Mouse (Mus musculus) lung, adult 2 months (tissue): ENCODE measurements around the gene Gm3238.
"Not testable (repeated sequence)": the region's sequence is repeated elsewhere in the genome, so short reads cannot be mapped to it uniquely, and the experiment has no call there.

Experiments
- CTCF ChIP-seq: fragments of 200-500 bp; IDR thresholded peaks from 2 replicates; pipeline ENCODE4 v1.5.1; 2011; ENCODE audit warnings: mild to moderate bottlenecking, low read length, control low read depth; ENCODE audit not compliant: insufficient read depth
- POLR2A ChIP-seq: fragments of 200-500 bp; IDR thresholded peaks from 2 replicates; pipeline ENCODE4 v1.6.1; 2011; ENCODE audit warnings: low read depth, mild to moderate bottlenecking, control low read depth, low read length, borderline replicate concordance; ENCODE audit errors: extremely low read depth

- TF ChIP-seq CTCF, POLR2A: not testable (repeated sequence)
Measured at GRCm38 (mm10) chr10:77772142-77772541, 1.0 kb upstream of the Gm3238 start.
